Mouse (Mus musculus) liver (tissue): ENCODE results near the gene Plxna2.

ENCODE experiments used
- DNase-seq: peaks from one replicate; pipeline ENCODE4 v3.0.0-alpha.2; 2020; ENCODE audit warnings: mixed read lengths

The Plxna2 gene

GRCm38 (mm10) chr1:194836671-194837070 is 218.7 kb downstream of the Plxna2 start:
- no peak for DNase-seq

- peak; percentile 5 for DNase-seq
Observed at GRCm38 (mm10) chr1:194839230-194839910, 221.4 kb downstream of the Plxna2 start.

- no peak for DNase-seq
Observed at GRCm38 (mm10) chr1:194843020-194843419, 225.0 kb downstream of the Plxna2 start.

- peak; percentile 3 for DNase-seq
Observed at GRCm38 (mm10) chr1:194847014-194847413, 229.0 kb downstream of the Plxna2 start.

GRCm38 (mm10) chr1:194851242-194852064 is 233.4 kb downstream of the Plxna2 start:
- no peak for DNase-seq

GRCm38 (mm10) chr1:194852065-194852358 is 234.0 kb downstream of the Plxna2 start:
- DNase-seq, result no peak
